Mouse (Mus musculus) urinary bladder, adult 18-20 months (tissue): Measurements from ENCODE around the gene Scnn1g.

ENCODE experiments used
- DNase-seq, 2 experiments: peaks; one replicate each; pipeline ENCODE4 v3.0.0; 2022; ENCODE audit warnings: low spot score in 2 of 2, mixed read lengths in 2 of 2

Gene Scnn1g

GRCm38 (mm10) chr7:121734171-121734831 is at the start of gene Scnn1g:
Gene Scnn1g, plus strand, starts transcription at chr7:121734479.
- DNase-seq, result peak; percentile 90 to 97

DNA sequence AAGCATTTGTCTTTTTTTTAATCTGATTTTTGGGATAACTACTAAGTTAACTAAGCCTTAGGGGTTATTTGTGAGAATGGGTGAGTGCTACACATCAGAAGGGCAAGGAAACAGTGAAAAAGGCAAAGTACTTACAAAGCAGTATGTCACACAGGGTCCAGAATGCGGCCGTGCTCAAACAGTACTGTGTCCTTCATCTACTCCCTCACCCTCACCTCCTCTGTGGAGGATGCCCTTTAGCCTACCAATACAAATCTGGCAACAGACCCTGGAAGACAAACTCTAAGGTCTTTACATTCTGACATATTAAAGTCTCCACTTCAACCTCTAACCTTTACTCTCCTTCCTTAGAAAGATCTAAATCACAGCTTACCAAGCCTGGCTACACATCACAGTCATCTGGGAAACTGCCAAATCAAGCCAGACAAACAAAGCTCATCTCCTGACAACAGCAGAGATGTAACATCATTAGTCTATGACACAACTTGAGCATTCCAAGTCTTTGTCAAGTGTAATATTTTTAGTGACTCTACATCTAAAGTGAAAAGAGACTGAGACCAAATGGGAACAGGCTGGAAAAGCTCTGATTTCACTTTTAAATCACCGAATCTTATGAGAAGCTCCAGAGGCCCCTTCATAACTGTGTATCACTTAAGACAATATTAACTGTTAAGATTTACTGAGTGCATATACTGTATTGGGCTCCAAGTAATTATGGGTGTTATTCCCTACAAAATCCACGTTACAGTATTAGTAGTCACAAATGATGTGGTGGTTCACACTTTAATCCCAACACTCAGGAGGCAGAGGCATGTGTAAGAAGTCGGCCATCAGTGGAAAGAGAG is 48.9 kb upstream of the Scnn1g start:
- no peak for DNase-seq

DNA sequence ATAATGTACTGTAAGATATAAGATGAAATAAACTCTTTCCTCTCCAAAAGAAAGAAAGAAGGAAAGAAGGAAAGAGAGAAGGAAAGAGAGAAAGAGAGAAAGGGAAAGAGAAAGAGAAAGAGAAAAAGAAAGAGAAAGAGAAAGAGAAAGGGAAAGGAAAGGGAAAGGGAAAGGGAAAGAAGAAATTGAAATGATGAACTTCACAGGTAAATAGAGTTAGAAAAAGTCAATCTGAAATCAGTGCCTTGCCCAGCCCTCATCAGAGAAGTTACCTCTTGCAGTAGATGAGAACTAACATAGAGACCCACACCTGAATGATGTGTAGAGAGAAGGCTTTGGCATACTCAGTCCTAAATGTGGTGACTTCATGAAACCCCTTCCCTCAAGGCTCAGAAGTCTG is 44.9 kb upstream of the Scnn1g start:
- DNase-seq, result no peak

GRCm38 (mm10) chr7:121691803-121692202 is 42.5 kb upstream of the Scnn1g start:
- no peak for DNase-seq

- DNase-seq, result no peak
Observed at GRCm38 (mm10) chr7:121697170-121697569, 37.1 kb upstream of the Scnn1g start.

DNA sequence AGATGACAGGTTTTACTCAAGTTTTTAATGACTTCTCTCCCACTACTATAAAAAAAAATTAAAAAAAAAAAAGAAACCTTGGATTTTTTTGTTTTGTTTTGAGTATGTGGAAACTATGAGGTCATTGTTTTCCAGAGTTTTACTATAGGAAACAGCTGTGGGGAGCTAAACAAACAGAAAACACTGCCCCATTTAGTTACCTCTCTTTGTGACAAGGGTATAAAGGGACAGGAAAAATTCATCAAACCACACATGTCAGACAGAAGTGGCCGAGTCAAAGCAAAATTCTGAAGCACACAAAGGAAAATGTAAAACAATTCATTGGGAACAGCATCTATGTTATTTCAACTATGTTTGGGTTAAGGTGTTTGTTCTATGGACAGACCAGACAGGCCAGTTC is 36.7 kb upstream of the Scnn1g start:
- DNase-seq, result no peak

GRCm38 (mm10) chr7:121699218-121699617 is 35.1 kb upstream of the Scnn1g start:
- DNase-seq, result no peak

DNA sequence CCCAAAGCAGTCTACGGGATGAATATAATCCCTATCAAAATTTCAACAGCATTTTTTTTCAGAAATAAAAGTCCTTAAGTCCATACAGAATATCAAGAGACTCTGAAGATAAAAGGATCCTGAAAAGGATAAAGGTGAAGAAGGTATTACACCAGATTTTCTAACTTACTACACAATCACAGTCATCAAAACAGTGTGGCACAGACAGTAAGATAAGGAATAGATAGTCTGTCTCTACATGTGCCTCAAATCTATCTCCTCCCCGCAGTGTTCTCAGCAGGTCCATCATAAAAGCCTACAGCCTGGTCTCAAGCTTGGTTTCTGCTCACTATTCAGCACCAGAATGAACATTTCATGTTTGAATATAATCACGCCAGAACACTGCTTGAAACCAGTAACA is 33.8 kb upstream of the Scnn1g start:
- no peak for DNase-seq

GRCm38 (mm10) chr7:121701983-121702382 is 32.3 kb upstream of the Scnn1g start:
- peak; percentile 30 to 50 for DNase-seq

GRCm38 (mm10) chr7:121705051-121705450 is 29.2 kb upstream of the Scnn1g start:
- no peak for DNase-seq

- peak; percentile 28 to 60 for DNase-seq
Observed at GRCm38 (mm10) chr7:121706411-121707072, 27.7 kb upstream of the Scnn1g start.

DNA sequence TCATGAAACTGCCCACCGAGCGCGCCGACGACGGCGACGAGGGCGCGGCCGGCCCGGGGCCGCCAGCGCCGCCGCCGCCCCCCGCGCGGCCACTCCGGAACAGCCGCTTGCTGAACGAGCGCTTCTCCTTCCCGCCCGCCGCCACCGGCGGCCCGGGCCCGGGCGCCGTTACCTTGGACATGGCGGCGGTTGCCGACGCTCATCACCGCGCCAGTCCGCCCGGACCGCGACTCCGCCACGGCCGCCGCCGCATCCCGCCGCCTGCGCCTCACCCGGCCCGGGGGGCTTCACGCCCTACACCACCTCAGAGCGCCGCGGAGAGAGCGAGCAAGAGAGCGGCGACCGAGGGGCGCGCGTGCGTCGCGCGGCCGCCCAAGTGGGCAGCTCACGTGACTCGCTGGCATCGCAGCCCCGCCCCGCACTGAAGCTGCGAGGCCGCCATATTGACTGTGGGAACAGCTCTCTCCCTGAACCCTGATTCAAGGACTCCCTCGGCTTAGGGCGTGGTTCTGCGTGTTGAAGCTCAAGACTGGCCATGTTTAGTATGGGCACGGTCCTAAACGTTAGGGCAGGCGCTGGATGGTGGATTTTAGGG is 27.1 kb upstream of the Scnn1g start, which contains the start of gene Usp31:
Gene Usp31 (minus strand): TSS at position 181 of the 595 bp plus-strand sequence.
- peak; percentile 91 to 93 for DNase-seq

- peak; percentile 17 to 54 for DNase-seq
Observed at GRCm38 (mm10) chr7:121711171-121711570, 23.1 kb upstream of the Scnn1g start.

GRCm38 (mm10) chr7:121717031-121717430 is 17.2 kb upstream of the Scnn1g start:
- no peak for DNase-seq

DNA sequence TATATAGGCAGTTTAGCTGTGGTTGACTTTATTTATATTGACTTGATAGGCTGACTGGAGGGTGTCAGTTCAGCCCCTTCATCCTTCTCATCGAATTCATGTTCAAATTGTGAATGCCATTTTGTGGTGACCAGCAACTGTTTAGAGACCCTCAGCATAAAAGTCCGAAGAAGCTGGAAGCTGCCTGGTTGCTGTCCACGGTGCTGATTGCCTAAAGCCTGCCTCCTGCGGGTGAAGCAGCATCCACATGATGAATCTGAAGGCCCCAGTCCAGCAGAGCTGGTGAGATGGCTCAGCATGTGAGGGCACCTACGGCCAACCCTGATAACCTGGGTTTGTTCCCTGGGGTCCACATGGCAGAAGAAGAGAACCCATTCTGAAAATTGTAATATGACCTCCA is 4.1 kb upstream of the Scnn1g start:
- peak in 1 of 2 experiments; percentile 11 for DNase-seq

- peak; percentile 51 to 66 for DNase-seq
Observed at GRCm38 (mm10) chr7:121737511-121738415, 3.5 kb downstream of the Scnn1g start.

DNA sequence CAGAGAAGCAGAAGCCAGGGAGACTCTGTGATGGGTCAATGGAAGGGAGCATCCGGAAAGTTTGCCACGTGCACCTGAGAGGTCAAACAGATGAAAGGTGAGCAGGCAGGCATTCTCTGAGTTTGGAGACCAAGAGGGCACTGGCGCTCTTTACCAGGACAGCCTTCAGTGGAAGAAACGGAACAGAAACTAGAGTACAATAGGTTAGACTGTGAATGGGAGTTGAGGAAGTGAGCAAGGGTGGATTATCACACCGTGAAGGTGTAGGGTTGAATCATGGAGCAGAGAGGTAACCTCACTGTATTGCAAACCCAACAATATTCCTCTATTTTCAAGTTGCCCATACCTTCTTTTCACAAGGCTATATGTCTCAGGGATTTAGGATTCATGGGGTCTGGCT is 16.0 kb downstream of the Scnn1g start:
- no peak for DNase-seq

GRCm38 (mm10) chr7:121754748-121755147 is 20.5 kb downstream of the Scnn1g start:
- no peak for DNase-seq

DNA sequence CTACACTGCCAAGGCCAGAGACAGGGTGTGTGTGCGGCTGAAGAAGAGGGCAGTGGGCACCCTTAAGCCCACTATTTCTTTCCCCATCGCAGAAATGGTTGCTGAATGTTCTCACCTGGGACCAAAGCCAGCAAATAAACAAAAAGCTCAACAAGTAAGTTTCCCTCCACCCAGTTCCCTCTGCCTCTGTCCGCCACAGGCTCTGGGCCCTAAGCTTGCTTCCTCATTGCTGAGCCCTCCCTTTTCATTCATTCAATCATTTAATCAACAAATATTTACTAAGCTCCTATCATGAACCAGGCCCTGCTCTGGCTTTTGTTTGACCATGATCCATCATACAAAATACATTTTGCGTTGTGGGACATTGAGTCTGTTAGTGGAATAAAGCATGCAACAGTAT is 29.0 kb downstream of the Scnn1g start:
- peak in 1 of 2 experiments; percentile 40 for DNase-seq

DNA sequence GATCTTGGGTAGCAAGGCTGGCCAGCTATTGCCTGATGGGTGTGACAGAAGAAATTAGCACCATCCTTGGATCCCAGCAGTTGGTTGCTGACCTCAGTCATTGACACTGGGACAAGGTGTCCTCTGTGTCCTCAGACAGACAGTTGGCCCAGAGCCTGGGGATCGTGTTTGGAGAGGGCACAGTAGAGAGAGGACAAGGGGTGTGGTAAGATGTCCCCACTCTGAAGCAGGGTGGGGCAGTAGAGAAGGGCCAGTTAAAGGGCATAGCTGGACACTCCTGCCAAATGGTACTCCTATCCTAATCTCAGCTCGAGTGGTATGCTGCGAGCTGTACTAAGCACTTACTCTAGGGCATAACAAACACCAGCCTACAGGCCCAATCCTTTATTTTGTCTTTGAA is 33.6 kb downstream of the Scnn1g start:
- DNase-seq, result no peak

- no peak for DNase-seq
Observed at GRCm38 (mm10) chr7:121768983-121769382, 34.7 kb downstream of the Scnn1g start.
